Mouse (Mus musculus) thymus, postnatal 0 days (tissue): ENCODE data around the gene Car10. TPM values are rescaled to one million over a fixed set of nuclear protein-coding genes. Genes with fewer than 3 reads are reported as not detected.

Source experiments
- DNase-seq: peaks from one replicate; pipeline ENCODE4 v3.0.0-alpha.2; 2015; ENCODE audit warnings: low spot score
- polyA plus RNA-seq: library from polyadenylated mRNA; unstranded; fragments of >200 nt; fragmentation: Nextera tagmentation; extraction: Ambion mirVana; gene quantifications from 2 replicates; pipeline ENCODE4 v1.2.1, GENCODE M21; 2015

Car10 gene
- polyA plus RNA-seq = not detected in 2 replicates

- no peak for DNase-seq
Observed at GRCm38 (mm10) chr11:93097941-93098828, at the start of gene Car10. Gene Car10, plus strand, starts transcription at chr11:93098028.

GRCm38 (mm10) chr11:93065021-93065420 is 32.8 kb upstream of the Car10 start:
- DNase-seq = no peak

GRCm38 (mm10) chr11:93065656-93066181 is 32.1 kb upstream of the Car10 start:
- no peak for DNase-seq

GRCm38 (mm10) chr11:93095588-93095987 is 2.2 kb upstream of the Car10 start:
- DNase-seq = no peak

GRCm38 (mm10) chr11:93097001-93097400 is 827 bp upstream of the Car10 start:
- DNase-seq = no peak

GRCm38 (mm10) chr11:93097431-93097851 is 387 bp upstream of the Car10 start:
- no peak for DNase-seq

- no peak for DNase-seq
Observed at GRCm38 (mm10) chr11:93098933-93099381, 1.1 kb downstream of the Car10 start.

- DNase-seq = no peak
Observed at GRCm38 (mm10) chr11:93099431-93100370, 1.9 kb downstream of the Car10 start.

GRCm38 (mm10) chr11:93100606-93101005 is 2.8 kb downstream of the Car10 start:
- DNase-seq = no peak

GRCm38 (mm10) chr11:93101106-93101505 is 3.3 kb downstream of the Car10 start:
- DNase-seq = no peak

- DNase-seq = no peak
Observed at GRCm38 (mm10) chr11:93102321-93102720, 4.5 kb downstream of the Car10 start.

GRCm38 (mm10) chr11:93103101-93103815 is 5.4 kb downstream of the Car10 start:
- DNase-seq = no peak

GRCm38 (mm10) chr11:93109451-93109850 is 11.6 kb downstream of the Car10 start:
- no peak for DNase-seq

- DNase-seq = no peak
Observed at GRCm38 (mm10) chr11:93120766-93121415, 23.1 kb downstream of the Car10 start.

GRCm38 (mm10) chr11:93123691-93124090 is 25.9 kb downstream of the Car10 start:
- no peak for DNase-seq

GRCm38 (mm10) chr11:93126466-93126865 is 28.6 kb downstream of the Car10 start:
- DNase-seq = no peak

- DNase-seq = no peak
Observed at GRCm38 (mm10) chr11:93128481-93128880, 30.7 kb downstream of the Car10 start.

- no peak for DNase-seq
Observed at GRCm38 (mm10) chr11:93137841-93138240, 40.0 kb downstream of the Car10 start.

- DNase-seq = no peak
Observed at GRCm38 (mm10) chr11:93141727-93142126, 43.9 kb downstream of the Car10 start.

GRCm38 (mm10) chr11:93144544-93144943 is 46.7 kb downstream of the Car10 start:
- DNase-seq = no peak
